Mouse (Mus musculus): ENCODE measurements around the gene Ccdc153. TPM values are rescaled to one million over a fixed set of nuclear protein-coding genes. Genes with fewer than 3 reads are reported as not detected.

Ccdc153 gene
- total and polyA plus RNA-seq, 3 experiments = not detected

DNA sequence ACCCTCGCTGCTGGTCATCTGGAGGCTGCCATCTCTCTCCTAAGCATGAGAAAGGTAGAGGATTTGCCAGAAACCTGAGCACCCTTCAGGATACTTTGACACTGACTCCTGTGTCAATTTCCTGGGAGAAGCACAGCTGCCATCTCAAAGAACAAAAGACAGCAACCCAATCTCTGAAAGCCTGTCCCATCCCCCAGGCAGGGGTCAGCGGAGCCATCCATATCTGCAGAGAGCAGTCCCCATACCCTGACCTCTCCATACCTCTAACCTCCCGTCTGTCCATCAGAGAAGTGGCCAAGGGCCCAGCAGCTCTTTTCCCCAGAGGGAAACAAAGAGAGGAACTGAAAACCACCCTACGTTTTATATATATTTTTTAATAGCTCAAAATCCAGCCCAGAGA, 3.9 kb upstream of the Ccdc153 start:
- DNase-seq (ENCODE audit: extremely low read depth) = no peak
- Histone ChIP-seq H3K27me3 (replicated peaks) (no peaks in the 10 kb centered on the region), H3K4me2 (ENCODE audit: insufficient read depth, low read depth, poor library complexity, severe bottlenecking) (no peak overlapping the region), H3K79me2 (replicated peaks; ENCODE audit: control insufficient read depth, extremely low read depth, insufficient read depth, poor library complexity, severe bottlenecking) (peaks cover 20% of the 10 kb centered on the region), H3K9me3 (replicated peaks; ENCODE audit: low read length) (no peaks in the 10 kb centered on the region), H3K4me3 (replicated peaks in 1 of 3; ENCODE audit: low read depth in 2 of 3, low read length in 2 of 3, poor library complexity in 1 of 3) (no peak overlapping the region), H3K4me1 (ENCODE audit: control insufficient read depth in 1 of 2, insufficient read depth in 2 of 2) (peaks cover 11 to 50% of the 10 kb centered on the region in 2 experiments; a peak in 3 of 4 replicates), H3K27ac (ENCODE audit: insufficient read depth, low read depth) (no peak overlapping the region), H3K36me3 (replicated peaks in 1 of 2; ENCODE audit: control insufficient read depth in 1 of 2, insufficient read depth in 1 of 2, low read length in 1 of 2) (no peaks in the 10 kb centered on the region), H3K9ac (ENCODE audit: insufficient read depth, low read depth) (no peak overlapping the region)
- in situ Hi-C loops (cut with MboI; ENCODE audit: low pct_ligation_motif_present, low pct_unique_long_range_greater_than_20kb, low sequenced_read_pairs) = loop anchor here (10.0 kb wide), 1 partner anchor 52 kb away; no protein-coding TSS in a partner anchor
- dilution Hi-C loops (cut with MboI; ENCODE audit: extremely low pct_ligation_motif_present, extremely low pct_unique_long_range_greater_than_20kb, low sequenced_read_pairs) = no loop called here
- no peak for TF ChIP-seq IRF4 (IDR thresholded peaks at IDR 0.05; ENCODE audit: low read depth, low read length)
- no peak for TF ChIP-seq MAZ (IDR thresholded peaks at IDR 0.05; ENCODE audit: low read depth, low read length)
- TF ChIP-seq MAX (IDR thresholded peaks at IDR 0.05; ENCODE audit: low read length) = no peak
- TF ChIP-seq ETS1 (conservative IDR thresholded peaks at IDR 0.05; ENCODE audit: low read depth, low read length) = no peak
- TF ChIP-seq POLR2AphosphoS2 (IDR thresholded peaks at IDR 0.05; ENCODE audit: low read depth, low read length) = no peak
- no peak for TF ChIP-seq ELF1 (IDR thresholded peaks at IDR 0.05; ENCODE audit: low read depth, low read length)
- no peak for TF ChIP-seq ZC3H11A (IDR thresholded peaks at IDR 0.05; ENCODE audit: low read depth, low read length)
- no peak for TF ChIP-seq ZKSCAN1 (IDR thresholded peaks at IDR 0.05; ENCODE audit: borderline replicate concordance, low read depth, low read length)
- TF ChIP-seq KAT2A (IDR thresholded peaks at IDR 0.05; ENCODE audit: insufficient replicate concordance, low read length) = no peak
- no peak for TF ChIP-seq BHLHE40 (IDR thresholded peaks at IDR 0.05; ENCODE audit: low read depth, low read length)
- no peak for TF ChIP-seq HCFC1 (IDR thresholded peaks at IDR 0.05; ENCODE audit: low read depth, low read length)
- no peak for TF ChIP-seq POLR2A (IDR thresholded peaks at IDR 0.05; ENCODE audit: low read depth, low read length)
- no peak for TF ChIP-seq EP300 (IDR thresholded peaks at IDR 0.05; ENCODE audit: low read length)
- no peak for TF ChIP-seq MAFK (IDR thresholded peaks at IDR 0.05; ENCODE audit: insufficient replicate concordance, low read length)
- no peak for TF ChIP-seq NRF1 (IDR thresholded peaks at IDR 0.05; ENCODE audit: low read depth, low read length)
- no peak for TF ChIP-seq CHD1 (IDR thresholded peaks at IDR 0.05; ENCODE audit: low read depth, low read length)
- TF ChIP-seq USF2 (conservative IDR thresholded peaks at IDR 0.05; ENCODE audit: low read depth, low read length) = no peak

DNA sequence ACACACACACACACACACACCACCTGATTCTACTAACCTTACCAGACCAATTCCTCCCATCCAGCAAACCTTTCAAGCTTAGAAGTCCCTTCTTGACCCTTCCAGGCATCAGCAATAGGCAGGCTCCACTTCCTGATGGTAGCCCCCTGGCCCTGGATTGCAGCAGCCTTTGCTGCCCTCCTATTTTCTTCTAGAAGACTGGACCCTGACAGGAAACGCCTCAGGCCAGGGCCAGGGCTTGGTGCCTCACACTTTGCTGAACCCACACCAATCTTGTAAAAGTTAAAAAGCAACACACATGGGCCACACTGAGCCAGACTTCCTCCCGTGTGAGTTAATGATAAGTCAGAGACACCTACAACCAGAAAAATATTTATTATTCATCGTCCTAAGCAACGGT, 3.3 kb upstream of the Ccdc153 start:
- H3K9me3 ChIP-seq (replicated peaks; ENCODE audit: low read length) = no peaks in the 10 kb centered on the region
- H3K27me3 ChIP-seq (replicated peaks) = no peaks in the 10 kb centered on the region
- no peak for TF ChIP-seq ZKSCAN1 (IDR thresholded peaks at IDR 0.05; ENCODE audit: borderline replicate concordance, low read depth, low read length)
- TF ChIP-seq USF2 (conservative IDR thresholded peaks at IDR 0.05; ENCODE audit: low read depth, low read length) = no peak
- TF ChIP-seq POLR2A (IDR thresholded peaks at IDR 0.05; ENCODE audit: low read depth, low read length) = no peak
- no peak for TF ChIP-seq JUND (conservative IDR thresholded peaks at IDR 0.05; ENCODE audit: low read depth, low read length)
- no peak for TF ChIP-seq MAX (IDR thresholded peaks at IDR 0.05; ENCODE audit: low read length)
- no peak for TF ChIP-seq ZMIZ1 (IDR thresholded peaks at IDR 0.05; ENCODE audit: low read depth, low read length)
- TF ChIP-seq ZNF384 (IDR thresholded peaks at IDR 0.05; ENCODE audit: low read depth, low read length) = no peak
- no peak for TF ChIP-seq KAT2A (IDR thresholded peaks at IDR 0.05; ENCODE audit: insufficient replicate concordance, low read length)
- no peak for TF ChIP-seq UBTF (IDR thresholded peaks at IDR 0.05; ENCODE audit: low read depth, low read length)
- no peak for TF ChIP-seq ETS1 (conservative IDR thresholded peaks at IDR 0.05; ENCODE audit: low read depth, low read length)
- no peak for TF ChIP-seq MEF2A (IDR thresholded peaks at IDR 0.05; ENCODE audit: borderline replicate concordance, low read depth, low read length)
- no peak for DNase-seq (ENCODE audit: extremely low read depth)
- no peak overlapping the region for H3K27ac ChIP-seq (ENCODE audit: insufficient read depth, low read depth)
- no peak overlapping the region for H3K4me3 ChIP-seq (replicated peaks in 1 of 3; ENCODE audit: low read depth in 2 of 3, low read length in 2 of 3, poor library complexity in 1 of 3)
- H3K36me3 ChIP-seq (replicated peaks in 1 of 2; ENCODE audit: control insufficient read depth in 1 of 2, insufficient read depth in 1 of 2, low read length in 1 of 2) = no peaks in the 10 kb centered on the region
- dilution Hi-C loops (cut with MboI; ENCODE audit: extremely low pct_ligation_motif_present, extremely low pct_unique_long_range_greater_than_20kb, low sequenced_read_pairs) (no loop called here), in situ Hi-C loops (cut with MboI; ENCODE audit: low pct_ligation_motif_present, low pct_unique_long_range_greater_than_20kb, low sequenced_read_pairs) (loop anchor here (10.0 kb wide), 1 partner anchor 52 kb away; no protein-coding TSS in a partner anchor)
- H3K4me1 ChIP-seq (ENCODE audit: control insufficient read depth in 1 of 2, insufficient read depth in 2 of 2) = peaks cover 6 to 45% of the 10 kb centered on the region in 2 experiments; a peak in 3 of 4 replicates
- peaks cover 15% of the 10 kb centered on the region for H3K79me2 ChIP-seq (replicated peaks; ENCODE audit: control insufficient read depth, extremely low read depth, insufficient read depth, poor library complexity, severe bottlenecking)
- no peak overlapping the region for H3K9ac ChIP-seq (ENCODE audit: insufficient read depth, low read depth)
- H3K4me2 ChIP-seq (ENCODE audit: insufficient read depth, low read depth, poor library complexity, severe bottlenecking) = no peak overlapping the region
